Mouse (Mus musculus) embryonic fibroblast, embryonic 13.5 days (primary cell): ENCODE data around the gene Gphn.

ENCODE experiments used
- CTCF ChIP-seq: IDR thresholded peaks from 2 replicates; pipeline ENCODE4 v1.5.1; 2011; ENCODE audit warnings: mild to moderate bottlenecking, control low read depth, low read length, moderate library complexity, borderline replicate concordance; ENCODE audit not compliant: insufficient read depth
- POLR2A ChIP-seq: IDR thresholded peaks from 2 replicates; pipeline ENCODE4 v1.6.1; 2011; ENCODE audit warnings: low read depth, mild to moderate bottlenecking, control low read depth, low read length, moderate library complexity

- no peak for TF ChIP-seq CTCF
- no peak for TF ChIP-seq POLR2A
Observed at GRCm38 (mm10) chr12:78249151-78249550, 23.0 kb downstream of the Gphn start.
